Mouse (Mus musculus) MEL-GATA-1-ER (cell line): ENCODE measurements around the gene Gm45623.

Experiments
- DNase-seq: peaks from one replicate; pipeline ENCODE4 v3.0.0-alpha.2; 2012; ENCODE audit warnings: low read depth; ENCODE audit errors: extremely low read depth

The Gm45623 gene

GRCm38 (mm10) chr13:56753192-56753951, at the start of gene Gm45623:
Gm45623 (minus strand) TSS chr13:56753827.
- no peak for DNase-seq

- no peak for DNase-seq
Observed at GRCm38 (mm10) chr13:56797459-56797858, 43.8 kb upstream of the Gm45623 start.

DNA sequence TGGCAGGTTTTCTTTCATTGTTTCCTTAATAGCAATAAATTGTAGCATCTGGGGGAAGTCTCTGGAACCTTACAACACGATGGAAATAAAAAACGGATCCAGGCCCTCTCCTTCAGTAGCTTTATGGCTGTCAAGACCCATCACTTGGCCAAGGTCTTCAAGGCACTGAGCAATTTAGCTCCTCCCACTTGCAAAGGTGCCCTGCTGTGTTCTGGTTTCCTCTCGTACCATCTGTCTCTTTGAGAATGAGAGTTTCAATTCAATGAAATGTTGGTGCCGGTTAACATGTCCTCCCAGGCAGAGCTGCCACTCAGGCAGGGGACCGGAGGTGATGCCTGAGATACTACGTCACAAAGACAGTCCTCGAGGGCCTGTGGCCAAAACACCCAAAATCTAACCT, 41.9 kb upstream of the Gm45623 start:
- DNase-seq, result no peak

GRCm38 (mm10) chr13:56794441-56794840, 40.8 kb upstream of the Gm45623 start:
- DNase-seq, result no peak

- no peak for DNase-seq
Observed at GRCm38 (mm10) chr13:56792844-56793243, 39.2 kb upstream of the Gm45623 start.

- DNase-seq, result no peak
Observed at GRCm38 (mm10) chr13:56790683-56791082, 37.1 kb upstream of the Gm45623 start.

DNA sequence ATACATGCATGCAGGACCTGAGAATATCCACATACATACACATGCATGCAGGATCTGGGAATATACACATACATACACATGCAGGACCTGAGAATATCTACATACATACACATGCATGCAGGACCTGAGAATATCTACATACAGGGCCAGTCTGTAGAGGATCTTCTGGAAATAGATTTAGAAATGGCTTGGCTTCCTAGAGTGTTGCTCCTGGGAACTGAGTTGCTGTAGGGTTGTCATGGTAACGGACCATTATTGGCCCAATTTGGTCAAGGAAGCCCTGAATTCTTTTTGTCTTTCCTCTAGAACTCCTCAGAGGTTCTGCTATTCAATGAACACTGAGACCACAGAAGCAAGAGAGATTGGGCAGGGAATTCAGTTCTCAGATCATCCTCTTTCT, 29.0 kb upstream of the Gm45623 start:
- DNase-seq, result no peak

- DNase-seq, result no peak
Observed at GRCm38 (mm10) chr13:56781697-56782096, 28.1 kb upstream of the Gm45623 start.

DNA sequence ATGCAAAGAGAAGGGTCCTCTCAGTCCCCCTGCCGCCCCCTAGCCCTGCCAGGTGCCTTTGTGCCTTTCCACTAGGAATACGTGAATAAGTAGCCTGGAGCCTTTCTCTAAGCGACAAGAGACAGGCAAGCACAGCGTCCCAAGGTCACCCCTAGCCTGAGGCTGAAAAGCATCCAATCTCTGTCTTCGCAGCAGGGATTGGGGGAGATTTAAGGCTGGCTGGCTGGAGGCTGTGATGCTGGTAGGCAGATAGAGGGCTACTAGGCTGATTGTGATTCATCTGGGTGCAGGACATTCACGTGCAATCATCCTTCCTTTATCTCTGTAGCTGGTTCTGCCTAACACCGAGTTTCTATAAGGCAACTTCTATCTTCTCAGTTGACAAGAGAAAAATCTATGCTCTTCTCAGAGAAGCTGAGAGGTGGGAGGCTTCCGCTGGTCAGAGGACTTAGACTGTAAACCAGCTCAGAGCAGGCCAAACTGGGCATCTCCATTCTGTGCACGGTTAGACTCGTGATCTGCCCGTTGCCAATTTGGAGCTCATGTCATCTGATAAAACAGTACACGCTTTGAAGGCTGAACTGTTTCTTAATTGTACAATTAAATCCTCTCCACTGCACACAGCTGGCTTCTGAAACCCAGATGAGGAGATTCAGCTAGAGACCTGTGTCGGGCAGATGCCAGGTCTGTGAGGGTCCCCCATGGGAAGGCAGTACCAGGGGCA, 27.3 kb upstream of the Gm45623 start:
- no peak for DNase-seq

DNA sequence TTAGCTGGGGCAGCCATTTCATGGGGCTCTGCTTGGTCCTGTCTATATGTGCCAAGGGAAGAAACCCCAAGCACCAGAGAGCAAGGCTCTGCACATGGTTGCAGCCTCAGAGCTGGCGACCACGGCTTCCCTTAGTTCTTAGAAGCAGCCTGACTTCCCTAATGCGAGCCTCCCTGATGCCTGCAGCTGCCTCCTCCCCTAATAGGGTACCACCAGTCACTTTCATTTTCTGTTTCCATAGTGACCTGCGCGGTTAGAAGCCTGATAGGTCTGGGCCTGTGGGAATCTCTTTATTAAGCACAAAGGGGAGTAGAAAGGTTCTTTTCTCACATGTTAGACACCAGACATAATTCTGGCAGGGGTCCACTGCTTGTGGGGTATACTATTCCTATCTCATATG, 20.7 kb upstream of the Gm45623 start:
- DNase-seq, result no peak

GRCm38 (mm10) chr13:56773262-56773870, 19.7 kb upstream of the Gm45623 start:
- no peak for DNase-seq

DNA sequence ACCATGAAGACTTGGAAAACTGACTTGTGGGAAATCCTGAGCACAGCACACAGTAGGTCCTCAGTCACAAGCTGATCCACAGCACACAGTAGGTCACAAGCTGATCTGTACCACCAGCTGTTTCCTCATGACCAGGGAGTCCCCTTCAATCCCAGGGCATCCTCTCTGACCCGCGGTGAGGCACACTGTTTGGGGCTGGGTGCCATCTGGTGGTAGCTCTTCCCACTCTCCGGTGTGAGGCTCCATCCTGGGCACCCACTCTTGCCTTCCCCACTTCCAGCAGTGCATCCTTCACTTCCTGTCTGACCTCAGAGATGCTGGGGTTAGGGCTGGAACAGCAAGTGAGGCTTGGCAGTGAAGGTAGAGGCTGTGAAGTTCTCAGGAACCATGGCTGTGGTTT, 19.0 kb upstream of the Gm45623 start:
- no peak for DNase-seq

GRCm38 (mm10) chr13:56770786-56771185, 17.2 kb upstream of the Gm45623 start:
- no peak for DNase-seq

DNA sequence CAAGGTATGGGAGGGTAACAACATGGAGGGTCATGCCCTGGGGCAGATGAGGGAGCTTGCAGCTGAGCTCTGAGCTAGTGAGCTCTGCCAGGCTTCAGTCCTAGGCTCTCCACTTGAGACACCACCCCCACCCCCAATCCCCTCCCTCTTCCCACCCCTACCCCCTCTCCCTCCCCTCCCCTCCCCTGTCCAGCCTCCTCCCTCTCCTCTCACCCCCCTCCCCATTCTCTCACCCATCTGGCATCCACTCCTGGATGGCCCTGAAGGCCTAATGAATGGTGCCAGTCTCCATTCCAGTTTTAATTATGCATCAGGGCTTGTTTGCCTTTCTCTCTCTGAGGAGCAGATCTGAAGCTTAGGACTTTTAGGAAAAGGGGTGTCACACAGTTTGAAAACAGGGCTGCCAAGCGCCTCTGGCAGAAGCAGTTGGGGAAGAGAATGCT, 16.5 kb upstream of the Gm45623 start:
- no peak for DNase-seq

- no peak for DNase-seq
Observed at GRCm38 (mm10) chr13:56769431-56769830, 15.8 kb upstream of the Gm45623 start.

DNA sequence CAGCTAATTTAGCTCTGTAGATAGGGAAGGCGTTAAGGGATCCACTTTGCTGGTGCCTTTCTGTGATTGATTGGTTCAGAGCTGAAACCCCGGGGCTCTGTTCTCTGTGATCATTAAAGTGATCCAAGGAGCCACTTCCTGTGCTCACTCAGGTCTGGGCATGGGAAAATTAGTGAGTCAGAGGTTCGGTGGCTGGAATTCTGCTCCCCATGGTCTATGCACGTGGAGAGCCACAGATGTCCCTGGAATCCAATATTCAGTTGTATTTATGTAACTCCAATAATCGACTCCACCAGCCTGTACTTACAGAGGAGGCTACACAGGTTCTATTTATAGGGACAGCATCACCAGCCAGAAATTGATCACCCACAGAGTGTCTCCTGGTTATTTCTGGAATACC, 12.6 kb upstream of the Gm45623 start:
- DNase-seq, result no peak

GRCm38 (mm10) chr13:56765284-56766032, 11.8 kb upstream of the Gm45623 start:
- DNase-seq, result no peak

- no peak for DNase-seq
Observed at GRCm38 (mm10) chr13:56762446-56763229, 9.0 kb upstream of the Gm45623 start.

- DNase-seq, result no peak
Observed at GRCm38 (mm10) chr13:56758492-56758891, 4.9 kb upstream of the Gm45623 start.

DNA sequence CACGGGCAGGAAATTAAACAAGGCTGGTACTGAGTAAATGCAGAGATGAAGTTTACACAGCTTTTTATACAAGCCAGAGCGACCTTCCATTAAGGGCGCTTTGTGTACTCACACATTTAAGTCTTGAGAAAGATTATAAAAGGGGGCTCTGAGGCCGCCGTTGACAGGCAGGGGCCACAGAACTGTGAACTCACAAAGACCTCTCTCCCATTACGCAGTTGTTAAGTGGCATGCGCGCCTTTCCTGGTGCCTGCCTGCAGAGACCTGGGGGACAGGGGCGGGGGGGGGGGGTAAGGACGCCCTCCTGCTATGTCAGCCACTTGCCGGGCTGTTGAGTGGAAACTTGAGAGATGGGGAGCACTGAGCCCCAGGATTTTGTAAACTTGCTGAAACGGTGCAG, 3.6 kb upstream of the Gm45623 start:
- DNase-seq, result no peak

- DNase-seq, result no peak
Observed at GRCm38 (mm10) chr13:56755871-56756270, 2.2 kb upstream of the Gm45623 start.
